Mouse (Mus musculus) spleen, adult 18-20 months (tissue): ENCODE results near the gene Hoxa7.

Experiments used
- DNase-seq, 2 experiments: peaks; one replicate each; pipeline ENCODE4 v3.0.0; 2022; ENCODE audit warnings: mixed read lengths in 2 of 2

The Hoxa7 gene

GRCm38 (mm10) chr6:52190906-52191810, 30.5 kb downstream of the Hoxa7 start, which contains the start of gene Hoxa4:
Gene Hoxa4 (minus strand): TSS chr6:52191753.
- peak in 1 of 2 experiments; percentile 16 for DNase-seq

GRCm38 (mm10) chr6:52190410-52190809, 31.2 kb downstream of the Hoxa7 start:
- no peak for DNase-seq

GRCm38 (mm10) chr6:52189909-52190308, 31.7 kb downstream of the Hoxa7 start:
- DNase-seq: no peak

- DNase-seq: no peak
Measured at GRCm38 (mm10) chr6:52189172-52189591, 32.5 kb downstream of the Hoxa7 start.

- no peak for DNase-seq
Measured at GRCm38 (mm10) chr6:52186500-52186899, 35.2 kb downstream of the Hoxa7 start.

- DNase-seq: no peak
Measured at GRCm38 (mm10) chr6:52185834-52186233, 35.8 kb downstream of the Hoxa7 start.

GRCm38 (mm10) chr6:52185222-52185621, 36.4 kb downstream of the Hoxa7 start:
- no peak for DNase-seq

- no peak for DNase-seq
Measured at GRCm38 (mm10) chr6:52184668-52185067, 37.0 kb downstream of the Hoxa7 start.

GRCm38 (mm10) chr6:52183311-52184080, 38.2 kb downstream of the Hoxa7 start:
- no peak for DNase-seq

- DNase-seq: no peak
Measured at GRCm38 (mm10) chr6:52182793-52183192, 38.9 kb downstream of the Hoxa7 start.

GRCm38 (mm10) chr6:52182030-52182429, 39.6 kb downstream of the Hoxa7 start:
- no peak for DNase-seq

GRCm38 (mm10) chr6:52180726-52181125, 40.9 kb downstream of the Hoxa7 start:
- no peak for DNase-seq

GRCm38 (mm10) chr6:52180213-52180710, 41.4 kb downstream of the Hoxa7 start:
- no peak for DNase-seq

- no peak for DNase-seq
Measured at GRCm38 (mm10) chr6:52179690-52180089, 42.0 kb downstream of the Hoxa7 start.

- no peak for DNase-seq
Measured at GRCm38 (mm10) chr6:52178918-52179665, 42.6 kb downstream of the Hoxa7 start.

- DNase-seq: no peak
Measured at GRCm38 (mm10) chr6:52177806-52178205, 43.8 kb downstream of the Hoxa7 start.

GRCm38 (mm10) chr6:52177061-52177735, 44.5 kb downstream of the Hoxa7 start, which contains the start of gene 5730596B20Rik:
Gene 5730596B20Rik (plus strand): TSS chr6:52177498.
- DNase-seq: no peak

GRCm38 (mm10) chr6:52176391-52176790, 45.3 kb downstream of the Hoxa7 start:
- no peak for DNase-seq

- no peak for DNase-seq
Measured at GRCm38 (mm10) chr6:52175864-52176263, 45.8 kb downstream of the Hoxa7 start.

- DNase-seq: no peak
Measured at GRCm38 (mm10) chr6:52174968-52175751, 46.5 kb downstream of the Hoxa7 start.

- DNase-seq: no peak
Measured at GRCm38 (mm10) chr6:52173648-52174047, 48.0 kb downstream of the Hoxa7 start.
